Mouse (Mus musculus) ES-Bruce4 (cell line): ENCODE data around the gene Nanp. TPM values are rescaled to one million over a fixed set of nuclear protein-coding genes. Genes with fewer than 3 reads are reported as not detected.

Experiments used
- H3K27ac ChIP-seq: 2 replicates; pipeline ENCODE4 v1.5.1; 2012; ENCODE audit warnings: low read length, inconsistent platforms; ENCODE audit not compliant: insufficient read depth
- H3K27me3 ChIP-seq: 2 replicates; pipeline ENCODE4 v1.6.1; 2012; ENCODE audit warnings: mild to moderate bottlenecking, low read length, inconsistent platforms; ENCODE audit not compliant: control insufficient read depth, poor library complexity, insufficient read depth, severe bottlenecking
- H3K36me3 ChIP-seq: 2 replicates; pipeline ENCODE4 v1.6.1; 2012; ENCODE audit warnings: inconsistent platforms, mild to moderate bottlenecking, low read length, moderate library complexity; ENCODE audit not compliant: control insufficient read depth, poor library complexity, insufficient read depth, severe bottlenecking
- H3K4me1 ChIP-seq: one replicate; pipeline ENCODE4 v1.8.1; 2011; ENCODE audit warnings: low read length; ENCODE audit not compliant: control insufficient read depth, insufficient read depth
- H3K4me3 ChIP-seq: 2 replicates; pipeline ENCODE4 v1.5.1; 2011; ENCODE audit warnings: low read depth, mild to moderate bottlenecking, low read length
- H3K9ac ChIP-seq: 2 replicates; pipeline ENCODE4 v1.6.1; 2012; ENCODE audit warnings: low read depth, mild to moderate bottlenecking, inconsistent platforms; ENCODE audit not compliant: poor library complexity, severe bottlenecking
- H3K9me3 ChIP-seq: replicated peaks from 2 replicates; pipeline ENCODE4 v1.6.1; 2012; ENCODE audit warnings: mild to moderate bottlenecking, low read length, inconsistent platforms; ENCODE audit not compliant: control insufficient read depth, poor library complexity, insufficient read depth, severe bottlenecking
- CTCF ChIP-seq: IDR thresholded peaks from one replicate; pipeline ENCODE4 v1.8.1; 2011; ENCODE audit warnings: low read depth, low read length
- EP300 ChIP-seq: IDR thresholded peaks from 2 replicates; pipeline ENCODE4 v1.6.1; 2011; ENCODE audit warnings: low read depth, low read length; ENCODE audit not compliant: insufficient read depth
- POLR2A ChIP-seq: IDR thresholded peaks from one replicate; pipeline ENCODE4 v1.8.1; 2011; ENCODE audit warnings: low read length; ENCODE audit not compliant: insufficient read depth
- polyA plus RNA-seq: library from polyadenylated mRNA; stranded (reverse); fragments of >200 nt; gene quantifications from 2 replicates; pipeline ENCODE4 v1.2.4, GENCODE M21; 2011; ENCODE audit warnings: low read depth; ENCODE audit not compliant: missing spikeins, insufficient read depth, insufficient read length

Nanp gene
- polyA plus RNA-seq, 1 experiment = 18.0 TPM

GRCm38 (mm10) chr2:151009515-151010085 lies 29.6 kb downstream of the Nanp start:
- no peaks in the 10 kb centered on the region for H3K4me1 ChIP-seq
- H3K9ac ChIP-seq = no peak overlapping the region
- no peak overlapping the region for H3K27ac ChIP-seq
- no peaks in the 10 kb centered on the region for H3K9me3 ChIP-seq
- TF ChIP-seq EP300 (no peak), POLR2A (peak; percentile 4)
- no peak overlapping the region for H3K4me3 ChIP-seq
- H3K36me3 ChIP-seq = no peaks in the 10 kb centered on the region
- H3K27me3 ChIP-seq = no peaks in the 10 kb centered on the region; the same call in 1 of the 2 replicates

DNA sequence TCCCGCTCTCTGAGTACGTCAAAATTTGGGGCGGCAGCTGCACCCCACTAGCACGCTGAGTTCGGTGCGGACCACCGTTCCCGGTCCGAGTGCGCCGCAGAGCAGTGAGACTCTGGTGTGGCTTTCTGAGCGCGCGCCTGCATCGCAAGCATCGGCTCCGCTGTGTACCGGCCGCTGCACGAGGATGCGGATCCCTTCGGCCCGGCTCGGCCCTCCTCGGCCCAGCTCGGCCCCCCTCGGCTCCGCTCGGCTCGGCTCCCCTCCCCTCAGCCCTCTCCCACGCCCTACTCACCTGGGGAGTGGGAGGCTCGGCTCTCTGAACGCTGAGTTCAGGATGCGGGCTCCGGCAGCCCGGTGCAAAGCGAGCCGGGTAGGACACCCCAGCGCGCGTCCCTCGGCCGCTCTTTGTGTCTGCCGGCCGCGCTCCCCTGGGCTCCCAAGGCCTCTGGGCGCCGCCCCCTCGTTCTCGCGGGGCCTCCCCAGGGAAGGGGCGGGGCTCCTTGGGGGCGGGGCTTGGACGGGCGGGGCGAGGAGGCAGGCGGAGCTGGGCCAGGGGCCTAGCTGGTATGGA lies 30.2 kb downstream of the Nanp start:
- peak overlapping the region; percentile 91 for H3K4me3 ChIP-seq
- H3K36me3 ChIP-seq = no peaks in the 10 kb centered on the region
- no peak overlapping the region for H3K27ac ChIP-seq
- peak overlapping the region; percentile 76 for H3K9ac ChIP-seq
- no peaks in the 10 kb centered on the region for H3K27me3 ChIP-seq
- no peak for TF ChIP-seq EP300
- no peak for TF ChIP-seq CTCF
- peak; percentile 35 for TF ChIP-seq POLR2A
- H3K4me1 ChIP-seq = no peaks in the 10 kb centered on the region
- H3K9me3 ChIP-seq = no peaks in the 10 kb centered on the region

DNA sequence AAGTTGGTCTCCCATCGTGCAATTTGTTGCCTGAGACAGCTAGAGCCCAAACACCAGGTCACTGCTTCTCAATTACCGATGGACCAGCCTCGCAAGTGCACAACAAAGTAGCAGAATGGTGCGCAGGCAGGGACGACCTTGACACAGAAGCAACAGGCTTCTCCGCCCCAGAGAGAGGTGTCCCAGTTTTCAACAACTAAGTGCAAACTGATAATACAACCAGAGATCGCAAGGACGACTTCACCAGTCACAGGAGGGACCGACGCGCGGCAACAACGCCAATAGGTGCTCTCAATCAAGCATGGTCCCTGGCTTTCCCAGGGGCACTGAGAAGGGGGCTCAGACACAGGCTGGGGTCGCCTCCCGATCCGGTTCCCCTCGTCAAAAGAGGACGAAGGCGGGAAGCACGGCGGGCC lies 30.7 kb downstream of the Nanp start:
- TF ChIP-seq POLR2A (no peak), CTCF (no peak), EP300 (no peak)
- no peaks in the 10 kb centered on the region for H3K36me3 ChIP-seq
- H3K4me3 ChIP-seq = peak overlapping the region; percentile 91
- H3K9me3 ChIP-seq = no peaks in the 10 kb centered on the region
- peak overlapping the region; percentile 76 for H3K9ac ChIP-seq
- H3K4me1 ChIP-seq = no peaks in the 10 kb centered on the region
- no peak overlapping the region for H3K27ac ChIP-seq
- H3K27me3 ChIP-seq = no peaks in the 10 kb centered on the region

- TF ChIP-seq CTCF (no peak), EP300 (no peak), POLR2A (no peak)
- H3K27ac ChIP-seq = no peak overlapping the region
- H3K4me1 ChIP-seq = no peaks in the 10 kb centered on the region
- H3K36me3 ChIP-seq = no peaks in the 10 kb centered on the region
- peak overlapping the region; percentile 76 for H3K9ac ChIP-seq
- no peaks in the 10 kb centered on the region for H3K27me3 ChIP-seq
- H3K9me3 ChIP-seq = no peaks in the 10 kb centered on the region
- peak overlapping the region; percentile 91 for H3K4me3 ChIP-seq
These were observed 31.2 kb downstream of the Nanp start for GRCm38 (mm10) chr2:151008006-151008405.

DNA sequence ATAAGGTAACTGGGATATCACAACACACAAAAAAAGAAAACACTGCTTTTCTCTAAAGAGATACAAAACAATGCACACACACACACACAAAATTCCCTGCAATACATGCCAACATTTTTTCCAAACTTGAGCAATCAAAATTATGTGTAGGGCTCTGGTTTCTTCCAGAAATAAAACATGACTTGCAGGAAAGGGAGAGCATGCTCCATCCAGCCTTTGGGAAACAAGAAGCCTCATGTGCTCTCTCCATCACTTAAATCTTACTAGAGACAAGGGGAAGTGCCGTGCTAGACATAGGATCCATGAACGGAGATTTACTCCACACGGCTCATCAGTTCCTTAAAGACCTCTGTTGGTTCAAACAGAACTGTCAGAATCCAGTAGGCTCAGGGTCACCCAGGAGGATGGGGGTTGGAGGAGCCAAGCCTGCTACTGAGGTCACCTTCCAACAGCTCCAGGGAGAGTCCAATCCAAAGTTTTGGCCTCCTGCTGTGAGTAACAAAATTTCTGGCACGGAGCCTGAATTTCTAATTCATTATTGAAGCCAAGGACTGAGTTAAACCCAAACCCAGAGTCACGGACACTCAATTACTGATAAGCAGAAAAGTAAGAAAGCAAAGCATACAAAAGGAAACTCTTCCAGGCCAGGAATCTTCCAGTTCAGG lies 32.8 kb downstream of the Nanp start:
- Histone ChIP-seq H3K4me1 (no peaks in the 10 kb centered on the region), H3K9ac (no peak overlapping the region), H3K9me3 (no peaks in the 10 kb centered on the region), H3K4me3 (no peak overlapping the region), H3K36me3 (no peaks in the 10 kb centered on the region), H3K27me3 (no peaks in the 10 kb centered on the region), H3K27ac (no peak overlapping the region)
- no peak for TF ChIP-seq EP300
- TF ChIP-seq CTCF = no peak
- no peak for TF ChIP-seq POLR2A

GRCm38 (mm10) chr2:151004390-151004789 lies 34.8 kb downstream of the Nanp start:
- H3K4me1 ChIP-seq = no peaks in the 10 kb centered on the region
- H3K36me3 ChIP-seq = no peaks in the 10 kb centered on the region
- no peak overlapping the region for H3K9ac ChIP-seq
- no peaks in the 10 kb centered on the region for H3K9me3 ChIP-seq
- H3K27ac ChIP-seq = no peak overlapping the region
- no peak overlapping the region for H3K4me3 ChIP-seq
- TF ChIP-seq POLR2A = no peak
- TF ChIP-seq EP300 = no peak
- no peak for TF ChIP-seq CTCF
- no peaks in the 10 kb centered on the region for H3K27me3 ChIP-seq
